Mouse (Mus musculus): ENCODE data around the gene Rgl2.

- TF ChIP-seq CTCF (IDR thresholded peaks at IDR 0.05; ENCODE audit: control insufficient read depth, insufficient read depth, insufficient read length) (no peak), MAX (IDR thresholded peaks at IDR 0.05) (peak; percentile 27), MYOD1 (IDR thresholded peaks at IDR 0.05; ENCODE audit: control insufficient read depth, insufficient read length, low read depth) (no peak), USF1 (IDR thresholded peaks at IDR 0.05; ENCODE audit: low read depth) (peak; percentile 79)
Observed at GRCm38 (mm10) chr17:33968927-33969326, 39.6 kb downstream of the Rgl2 start.

Data from C2C12 (cell line).